ENCODE assay signal across 15 mouse cellular contexts in the genomic region with DNA sequence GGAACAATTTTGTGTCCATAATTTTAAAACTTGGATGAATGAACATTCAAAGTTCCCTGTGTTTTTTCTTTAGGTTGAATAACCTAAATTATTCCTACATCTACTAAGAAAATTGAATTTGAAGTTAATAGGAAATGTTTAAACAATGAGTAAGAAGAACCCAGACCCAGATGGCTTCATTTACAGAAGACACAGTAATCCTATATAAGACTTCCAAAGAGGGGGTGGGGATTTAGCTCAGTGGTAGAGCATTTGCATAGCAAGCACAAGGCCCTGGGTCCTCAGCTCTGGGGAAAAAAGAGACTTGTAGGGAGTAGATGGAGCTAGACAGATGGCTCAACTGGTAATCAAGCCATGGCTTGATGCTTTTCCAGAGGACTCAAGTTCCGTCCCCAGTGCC.
"Had no signal": no experiment of that assay in that cellular context is flagged by ENCODE, and none has a peak within 500 bp of the region (broad histone marks: within the 10 kb centered on the region; RNA-seq: fewer than 3 reads in every experiment).

No protein-coding gene starts in this region.

- H3K4me3 ChIP-seq: liver, embryonic 13.5 days; midbrain, embryonic 12.5 days; midbrain, embryonic 15.5 days; myocyte; neural tube, embryonic 13.5 days had no signal

- DNase-seq: kidney, adult 18-20 months; kidney, postnatal 36 days; liver, embryonic 13.5 days; lung, adult 2 months; lung, postnatal 14 days; lung, postnatal 4 days; retina, postnatal 1 day; thymus, adult 18-20 months; thymus, postnatal 36 days had no signal

- H3K27me3 ChIP-seq: liver, embryonic 13.5 days; midbrain, embryonic 12.5 days; midbrain, embryonic 15.5 days; neural tube, embryonic 13.5 days had no signal

- H3K27ac ChIP-seq: kidney, postnatal 0 days; liver, embryonic 13.5 days; midbrain, embryonic 12.5 days; midbrain, embryonic 15.5 days; neural tube, embryonic 13.5 days; stomach, postnatal 0 days had no signal

- H3K4me1 ChIP-seq: liver, embryonic 13.5 days; midbrain, embryonic 12.5 days; midbrain, embryonic 15.5 days; neural tube, embryonic 13.5 days had no signal

- H3K4me2 ChIP-seq: liver, embryonic 13.5 days; midbrain, embryonic 12.5 days; midbrain, embryonic 15.5 days; neural tube, embryonic 13.5 days had no signal

- H3K9ac ChIP-seq: liver, embryonic 13.5 days; midbrain, embryonic 12.5 days; midbrain, embryonic 15.5 days; neural tube, embryonic 13.5 days had no signal

- H3K36me3 ChIP-seq: liver, embryonic 13.5 days; midbrain, embryonic 12.5 days; midbrain, embryonic 15.5 days; neural tube, embryonic 13.5 days had no signal

- H3K9me3 ChIP-seq: liver, embryonic 13.5 days; midbrain, embryonic 12.5 days; midbrain, embryonic 15.5 days; neural tube, embryonic 13.5 days had no signal

- ATAC-seq: midbrain, embryonic 15.5 days had no signal
